Mouse (Mus musculus) right cerebral cortex, postnatal 4 days (tissue): Measurements from ENCODE around the gene Vill.

Experiments
- DNase-seq: peaks from one replicate; pipeline ENCODE4 v3.0.0-alpha.2; 2022

Gene Vill

DNA sequence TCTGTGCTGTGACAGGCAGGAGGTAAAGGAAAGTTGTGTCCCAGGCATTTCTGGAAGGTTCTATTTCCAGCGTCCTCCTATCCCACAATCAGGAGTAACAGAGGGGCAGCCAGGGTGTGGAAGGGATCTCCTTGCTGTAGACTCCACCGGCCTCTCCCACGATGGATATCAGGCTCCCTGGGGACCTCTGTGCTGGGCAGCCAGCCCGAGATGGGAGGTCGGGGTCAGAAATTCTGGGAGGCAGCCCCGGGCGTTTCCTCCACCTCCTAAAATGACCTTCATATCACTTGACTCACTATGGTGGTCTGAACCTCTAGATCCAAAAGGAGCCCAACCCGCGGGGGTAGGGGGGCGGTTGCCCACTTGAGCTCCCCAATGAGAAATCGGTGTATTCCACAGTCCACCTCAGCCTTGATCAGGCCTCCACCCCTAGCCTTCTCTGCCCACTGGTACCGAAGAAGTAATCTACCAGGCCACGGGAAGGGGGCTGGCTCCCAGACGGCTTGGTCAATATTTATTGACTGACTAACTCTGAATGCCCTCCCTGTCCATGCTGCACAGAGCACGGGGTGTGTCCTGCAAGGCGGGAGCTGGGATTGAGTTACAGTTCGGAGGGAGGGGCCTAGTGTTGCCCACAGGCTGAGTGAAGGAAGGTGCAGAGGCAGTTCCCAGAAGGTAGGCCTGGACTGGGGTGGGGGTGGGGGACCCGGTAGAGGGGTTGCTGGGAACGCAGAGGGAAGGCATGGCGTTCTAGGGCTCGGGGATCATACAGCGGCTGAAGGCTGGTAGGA is at the start of gene Vill:
Vill (plus strand) TSS at position 625 of the 791 bp plus-strand sequence.
- no peak for DNase-seq

DNA sequence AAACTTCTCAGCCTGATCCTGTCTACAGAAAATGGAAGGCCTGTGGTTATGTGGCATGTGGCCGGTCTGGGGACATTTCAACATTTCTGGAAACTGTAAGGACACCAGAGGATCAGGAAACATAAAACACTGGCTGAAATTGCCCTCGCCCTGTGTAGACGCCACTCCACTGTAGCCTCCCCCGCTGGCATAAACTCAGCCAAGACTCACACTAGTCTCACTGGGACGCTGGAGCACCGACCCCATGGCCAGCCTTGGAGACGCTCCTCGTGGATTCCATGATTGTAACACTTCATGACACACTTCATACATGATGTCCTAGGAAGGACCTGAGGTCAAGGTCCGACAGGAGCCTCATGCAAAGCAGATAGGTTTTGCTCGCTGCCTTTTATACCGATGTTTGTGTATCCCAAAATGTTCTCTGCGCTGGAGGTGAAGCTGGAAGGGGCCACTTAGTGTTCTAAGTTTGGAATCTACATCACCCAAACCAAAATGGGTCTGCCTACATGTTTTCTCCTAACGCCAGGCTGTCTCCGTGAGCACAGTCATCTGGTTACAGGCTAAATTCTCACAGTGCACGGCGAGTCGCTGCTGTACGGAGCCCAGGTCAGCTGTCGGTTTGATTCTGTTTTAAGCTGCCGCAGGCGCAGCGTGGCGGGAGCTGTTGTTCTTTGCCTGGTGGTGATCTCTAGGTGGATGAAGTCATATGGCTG is 48.4 kb upstream of the Vill start:
- no peak for DNase-seq

GRCm38 (mm10) chr9:119004703-119005076 is 47.9 kb upstream of the Vill start:
- no peak for DNase-seq

DNA sequence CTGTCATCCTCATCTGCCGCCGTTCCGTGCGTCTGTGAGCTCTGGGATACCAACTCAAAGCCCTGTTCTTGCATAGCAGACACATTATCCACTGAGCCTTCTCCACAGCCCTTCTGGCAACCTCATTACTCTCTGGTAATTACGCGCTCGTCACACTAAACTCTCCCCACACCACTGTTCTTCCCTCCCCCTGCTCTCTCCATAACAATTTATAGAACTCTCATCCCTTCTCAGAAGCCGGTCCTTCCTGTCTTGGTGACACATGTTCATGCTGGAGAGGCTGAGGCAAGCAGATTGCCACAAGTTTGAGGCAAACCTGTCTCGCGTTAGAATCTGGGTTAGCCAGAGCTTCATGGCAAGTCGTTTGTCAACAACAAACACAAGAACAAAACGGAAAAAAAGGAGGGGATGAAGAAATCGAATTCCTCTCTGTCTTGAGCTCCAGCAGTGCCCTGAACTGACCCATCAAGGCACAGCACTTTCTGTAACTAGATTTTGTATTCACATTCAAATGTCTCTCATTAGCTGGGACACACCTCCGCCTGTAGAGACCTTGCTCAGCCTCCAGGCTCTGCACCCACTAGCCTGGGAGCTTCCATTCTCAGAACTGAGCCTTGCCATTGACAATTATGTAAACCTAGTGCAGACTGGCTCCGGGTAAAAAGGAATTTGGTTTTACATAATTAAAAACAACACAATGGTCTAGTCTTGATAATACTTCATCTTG is 47.1 kb upstream of the Vill start:
- DNase-seq, result no peak

DNA sequence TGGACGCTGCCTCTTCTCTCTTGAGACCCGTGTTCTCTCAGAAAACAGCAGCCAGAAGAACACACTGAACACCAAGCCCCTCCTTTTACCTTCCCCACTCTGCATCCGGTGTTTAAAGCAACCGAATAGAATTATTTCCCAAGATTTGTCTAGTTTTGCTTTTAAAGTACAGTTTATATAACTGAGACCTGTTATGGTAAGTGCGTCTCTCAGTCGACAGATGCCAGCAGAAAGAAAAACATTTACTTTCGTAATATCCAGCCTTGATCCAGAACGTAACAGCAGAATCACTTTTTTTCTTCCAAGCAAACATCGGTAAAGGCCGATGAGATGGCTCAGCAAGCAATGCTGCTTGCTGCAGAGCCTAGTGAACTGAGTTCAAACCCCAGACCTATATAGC is 45.3 kb upstream of the Vill start:
- DNase-seq, result no peak

GRCm38 (mm10) chr9:119008871-119009270 is 43.7 kb upstream of the Vill start:
- no peak for DNase-seq

DNA sequence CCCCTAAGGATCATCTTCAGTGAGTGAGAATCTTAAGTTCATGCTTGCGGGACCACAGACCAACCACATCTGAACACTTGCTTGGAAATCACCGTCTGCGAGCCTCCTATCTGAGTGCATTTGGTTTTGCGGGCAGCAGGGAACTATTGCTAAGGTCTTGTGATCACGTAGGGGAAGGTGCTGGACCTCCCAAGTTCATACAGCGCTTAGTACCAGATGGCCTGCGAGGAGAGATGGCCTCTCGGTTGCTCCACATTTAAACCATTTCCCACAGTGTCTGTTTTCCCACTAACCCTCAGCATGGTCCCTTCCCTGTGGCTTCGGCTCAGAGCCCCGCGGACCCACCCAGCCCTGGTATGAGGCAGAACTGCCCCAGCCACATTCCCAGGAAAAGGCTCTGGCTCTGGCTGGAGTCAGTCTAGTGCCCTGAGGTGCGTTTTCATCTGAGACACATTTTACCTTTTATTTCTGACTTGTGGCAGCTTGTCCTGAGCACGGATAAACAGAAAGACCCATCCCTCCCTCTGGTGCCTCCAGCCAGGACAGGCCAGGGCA is 42.3 kb upstream of the Vill start:
- no peak for DNase-seq

- DNase-seq, result no peak
Measured at GRCm38 (mm10) chr9:119016785-119017507, 35.6 kb upstream of the Vill start.

DNA sequence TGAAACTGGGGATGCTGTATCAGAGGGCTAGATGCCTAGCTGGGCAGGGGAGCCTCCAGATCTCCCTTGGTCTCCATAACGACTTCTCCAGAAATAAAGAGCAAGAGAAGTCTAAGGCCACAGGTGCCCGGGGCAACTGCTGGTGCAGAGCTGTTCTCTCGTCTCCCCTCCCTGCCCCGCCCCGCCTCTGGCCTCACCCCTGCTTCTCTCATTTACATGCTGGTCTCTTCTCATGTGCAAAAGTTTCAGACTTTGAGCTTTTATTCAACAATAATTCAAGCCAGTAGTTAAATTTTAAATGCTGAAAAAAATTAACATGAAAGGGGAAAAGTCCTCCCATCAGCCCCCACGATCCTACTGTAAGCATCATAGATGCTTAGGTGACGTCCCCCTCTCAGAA is 30.8 kb upstream of the Vill start:
- no peak for DNase-seq

DNA sequence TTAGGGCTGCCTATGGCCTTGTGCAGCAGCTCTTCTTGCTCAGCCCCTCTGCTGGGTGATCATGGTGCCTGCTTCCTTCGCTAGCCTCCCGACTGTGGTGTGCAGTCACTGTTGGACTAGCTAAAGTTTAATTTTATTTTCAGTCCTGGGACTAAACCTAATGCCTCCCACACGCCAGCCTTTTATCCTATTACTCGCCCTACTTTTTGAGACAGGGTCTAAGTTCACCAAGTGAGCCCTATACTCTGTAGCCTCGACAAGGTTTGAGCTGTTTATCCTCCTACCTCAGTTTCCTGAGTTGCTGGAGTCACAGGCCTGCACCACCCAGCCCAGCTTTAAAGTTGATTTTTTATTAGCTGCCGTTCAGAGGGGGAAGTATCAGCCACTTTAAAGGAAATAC is 27.3 kb upstream of the Vill start:
- no peak for DNase-seq

DNA sequence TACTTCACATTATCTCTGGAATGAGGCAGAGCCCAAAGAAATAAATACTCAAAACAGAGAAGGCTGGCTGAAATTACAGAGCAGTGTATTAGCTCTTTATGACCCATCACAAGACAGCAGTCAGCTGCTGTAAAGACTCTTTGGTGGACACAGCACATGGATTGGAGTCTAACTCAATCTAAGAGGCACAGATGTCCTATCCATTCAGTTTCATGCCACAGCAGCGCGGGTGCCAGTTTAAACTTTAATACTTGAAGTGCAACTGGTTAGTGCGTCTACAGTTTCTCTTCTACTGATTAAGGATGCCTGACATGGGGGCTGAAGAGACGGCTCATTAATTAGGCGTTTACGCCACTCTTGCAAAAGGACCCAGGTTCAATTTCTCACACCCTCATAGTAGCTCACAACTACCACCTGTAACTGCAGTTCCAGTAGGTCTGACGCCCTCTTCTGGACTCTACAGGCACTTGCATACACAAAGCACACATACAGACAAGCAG is 26.7 kb upstream of the Vill start:
- no peak for DNase-seq

DNA sequence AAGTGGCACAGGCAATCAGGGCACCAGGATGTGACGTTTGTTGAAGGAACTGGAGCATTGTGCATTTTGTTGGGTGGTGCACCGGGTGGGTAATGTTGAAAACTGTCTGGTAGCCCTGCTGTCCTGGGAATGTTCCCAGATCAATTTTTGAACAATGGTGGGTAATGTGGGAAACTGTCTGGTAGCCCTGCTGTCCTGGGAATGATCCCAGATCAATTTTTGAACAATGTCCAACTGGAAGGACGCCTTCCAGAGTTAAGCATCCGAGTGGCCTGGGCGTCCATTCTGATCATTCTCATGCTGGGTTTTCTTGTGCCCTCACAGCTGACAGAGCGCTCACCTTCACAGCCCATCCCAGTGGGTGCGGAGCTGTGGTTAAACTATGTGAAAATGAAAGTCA is 25.2 kb upstream of the Vill start:
- no peak for DNase-seq

DNA sequence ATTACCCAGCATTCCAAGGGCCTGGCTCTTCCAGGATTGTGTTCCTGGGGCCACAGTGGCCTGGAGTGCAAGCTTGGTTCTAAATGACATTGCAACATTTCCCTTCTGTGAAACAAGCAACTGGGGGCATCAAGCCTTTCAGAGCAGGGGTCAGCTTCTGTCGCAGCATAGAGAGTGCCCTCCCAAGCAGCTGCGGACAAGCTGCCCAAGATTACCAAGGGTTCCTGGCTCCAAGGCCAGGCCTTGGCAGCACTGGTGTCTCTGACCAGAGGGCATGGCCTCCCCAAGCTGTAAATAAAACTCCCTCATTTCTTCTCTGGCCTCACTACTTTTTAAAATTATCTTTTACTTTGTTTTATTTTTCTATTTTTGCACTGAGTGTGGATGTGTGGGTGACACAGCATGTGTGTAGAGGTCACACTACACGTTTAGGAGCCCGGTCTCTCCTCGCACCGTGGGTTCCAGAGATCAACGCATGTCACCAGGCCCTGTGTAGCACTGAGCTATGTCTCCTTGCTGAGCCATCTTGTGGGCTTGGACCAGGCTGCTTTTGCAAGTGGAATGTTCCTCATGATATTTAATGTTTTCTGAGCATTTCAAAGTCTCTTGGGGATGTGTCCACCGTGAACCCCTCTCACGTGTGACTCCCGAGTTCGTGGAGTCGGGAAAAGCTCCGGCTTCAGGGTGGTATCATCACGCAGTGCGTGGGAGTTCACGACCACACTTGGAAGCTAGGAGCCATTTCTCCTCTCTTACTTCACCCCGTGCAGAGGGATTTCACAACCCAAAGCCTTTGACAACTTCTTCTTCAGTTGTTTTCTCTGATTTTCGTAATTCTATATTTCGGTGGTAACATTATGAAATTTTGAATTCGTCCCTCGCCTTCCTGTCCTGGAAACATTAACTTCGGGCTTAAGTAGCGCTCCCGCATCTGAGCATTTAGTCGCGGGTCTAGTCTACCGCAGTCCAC is 24.1 kb upstream of the Vill start:
- no peak for DNase-seq

GRCm38 (mm10) chr9:119029568-119029967 is 23.0 kb upstream of the Vill start:
- DNase-seq, result peak; percentile 58

DNA sequence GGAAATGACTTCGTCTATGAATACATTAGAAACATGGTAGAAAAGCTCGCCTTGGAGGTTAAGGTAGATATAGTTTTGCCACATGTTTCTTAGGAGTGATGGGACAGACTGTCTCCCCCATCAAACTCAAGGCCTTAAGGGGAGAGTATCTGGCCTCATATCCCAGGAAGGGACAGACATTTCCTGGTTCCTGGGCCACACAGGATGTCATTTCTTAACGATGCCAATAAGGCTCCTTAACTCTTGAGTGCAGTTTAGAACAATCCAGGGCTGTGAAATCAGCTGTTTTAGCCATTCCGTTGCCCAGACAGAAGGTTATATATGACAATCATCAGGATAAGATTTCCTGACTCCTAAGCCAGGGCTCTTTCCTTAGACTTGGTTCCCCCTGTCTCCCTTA is 21.5 kb upstream of the Vill start:
- DNase-seq, result no peak

DNA sequence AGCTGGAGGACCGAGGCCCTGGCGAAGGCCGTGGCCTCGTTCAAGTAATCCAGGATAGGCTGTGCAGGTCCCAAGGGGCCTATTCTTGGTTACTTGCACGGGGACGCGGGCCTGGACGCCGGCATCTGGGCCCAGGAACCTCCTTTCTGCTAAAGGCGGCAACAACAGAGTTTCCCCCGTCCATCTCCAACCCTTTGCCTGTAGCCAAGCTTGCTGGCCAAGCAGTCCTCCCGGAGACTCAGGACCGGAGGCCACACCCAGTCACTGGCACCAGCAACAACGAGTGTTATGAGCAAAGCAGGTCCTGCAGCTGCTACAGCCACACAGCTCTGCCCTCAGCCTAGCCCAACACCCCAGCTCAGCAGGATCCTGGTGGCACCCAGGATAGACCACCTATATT is 20.8 kb upstream of the Vill start:
- DNase-seq, result no peak

- DNase-seq, result no peak
Measured at GRCm38 (mm10) chr9:119032538-119032937, 20.0 kb upstream of the Vill start.

- DNase-seq, result no peak
Measured at GRCm38 (mm10) chr9:119033111-119033921, 19.3 kb upstream of the Vill start.

- DNase-seq, result no peak
Measured at GRCm38 (mm10) chr9:119034069-119034468, 18.5 kb upstream of the Vill start.
